Mouse (Mus musculus) liver, embryonic 11.5 days (tissue): ENCODE data around the gene Glud1. TPM values are rescaled to one million over a fixed set of nuclear protein-coding genes. Genes with fewer than 3 reads are reported as not detected.
A peak's percentile ranks its signal among the peaks of the same experiment; 100 is the strongest.

Experiments
- ATAC-seq: fragments of 200-750 bp; cut with Nextera tagmentation; replicated peaks from 2 replicates; pipeline ENCODE4 v1.8.0; 2017; ENCODE audit warnings: moderate number of reproducible peaks, mild to moderate bottlenecking, moderate TSS enrichment, moderate library complexity; ENCODE audit not compliant: low FRiP score
- DNase-seq: peaks from one replicate; pipeline ENCODE4 v3.0.0-alpha.2; 2017; ENCODE audit warnings: low spot score
- H3K27ac ChIP-seq: fragments of 300-500 bp; sonication (generic); 2 replicates; pipeline ENCODE4 v1.5.1; 2014; ENCODE audit warnings: mild to moderate bottlenecking, low read depth, low read length, control low read depth
- H3K27me3 ChIP-seq: fragments of 300-500 bp; sonication (generic); replicated peaks from 2 replicates; pipeline ENCODE4 v1.6.1; 2014; ENCODE audit warnings: low read length, mixed read lengths; ENCODE audit not compliant: control insufficient read depth, insufficient read depth
- H3K36me3 ChIP-seq: fragments of 300-500 bp; sonication (generic); 2 replicates; pipeline ENCODE4 v1.6.1; 2014; ENCODE audit warnings: mild to moderate bottlenecking, low read length, moderate library complexity, mixed read lengths; ENCODE audit not compliant: control insufficient read depth, insufficient read depth
- H3K4me1 ChIP-seq: fragments of 300-500 bp; sonication (generic); replicated peaks from 2 replicates; pipeline ENCODE4 v1.6.1; 2014; ENCODE audit warnings: low read length, mixed read lengths; ENCODE audit not compliant: control insufficient read depth, insufficient read depth
- H3K4me2 ChIP-seq: fragments of 300-500 bp; sonication (generic); 2 replicates; pipeline ENCODE4 v1.6.1; 2014; ENCODE audit warnings: mild to moderate bottlenecking, control low read depth, moderate library complexity
- H3K4me3 ChIP-seq: fragments of 300-500 bp; sonication (generic); 2 replicates; pipeline ENCODE4 v1.5.1; 2014; ENCODE audit warnings: low read depth, low read length, control low read depth
- H3K9ac ChIP-seq: fragments of 300-500 bp; sonication (generic); 2 replicates; pipeline ENCODE4 v1.6.1; 2014; ENCODE audit warnings: low read depth, low read length, control low read depth
- H3K9me3 ChIP-seq: fragments of 300-500 bp; sonication (generic); 2 replicates; pipeline ENCODE4 v1.6.1; 2016; ENCODE audit warnings: low read length, inconsistent platforms, mixed read lengths; ENCODE audit not compliant: control insufficient read depth
- WGBS: fragments of 180-500 bp; shearing (Covaris S2); extraction: QIAGEN DNeasy Blood & Tissue Kit; methylation state at CpG from one replicate; pipeline ENCODE4 v1.1.7; 2014; 5-methylcytosine and 5-hydroxymethylcytosine counted together
- polyA plus RNA-seq: library from polyadenylated mRNA; unstranded; fragments of >200 nt; fragmentation: Nextera tagmentation; extraction: Ambion mirVana; gene quantifications from 2 replicates; pipeline ENCODE4 v1.2.1, GENCODE M21; 2014

Gene Glud1
- polyA plus RNA-seq: 182 and 192 TPM in 2 replicates

DNA sequence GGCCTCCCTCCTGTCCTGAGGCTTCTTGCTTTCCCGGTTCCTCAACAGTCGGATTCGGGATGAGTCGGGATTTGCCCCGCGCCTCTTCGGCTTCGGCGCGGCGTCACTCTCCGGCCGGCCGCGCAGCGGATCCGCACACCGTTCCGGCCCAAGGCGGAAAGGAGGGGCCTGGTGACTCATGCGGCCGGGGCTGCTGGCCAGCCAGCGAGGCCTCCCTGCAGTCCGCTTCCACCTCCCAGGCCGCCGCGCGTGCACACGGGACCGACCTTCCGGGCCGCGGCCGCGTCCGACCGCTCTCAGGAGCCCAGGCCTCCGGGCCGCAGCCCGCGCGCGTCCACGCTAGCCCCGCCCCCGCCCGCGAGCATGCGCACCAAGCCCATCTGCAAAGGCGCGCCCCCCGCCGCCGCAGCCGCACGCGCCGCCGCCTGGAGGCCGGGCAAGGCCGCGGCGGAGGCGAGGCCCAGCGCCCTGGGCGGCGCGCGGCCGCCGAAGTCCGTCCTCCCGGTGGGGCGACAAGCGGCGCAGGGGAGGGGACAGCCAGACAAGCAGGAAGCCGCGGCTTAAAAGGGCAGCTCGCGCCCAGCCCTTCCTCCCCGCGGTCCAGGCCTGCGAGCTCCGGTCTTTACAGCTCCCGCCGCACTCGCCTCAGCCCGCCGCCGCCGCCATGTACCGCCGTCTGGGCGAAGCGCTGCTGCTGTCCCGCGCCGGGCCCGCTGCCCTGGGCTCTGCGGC is at the start of gene Glud1, which contains the start of gene Shld2:
Glud1 (plus strand) TSS at position 494 of the 732 bp plus-strand sequence.
Shld2 (minus strand) TSS at position 260 of the 732 bp plus-strand sequence.
- DNase-seq (peak; percentile 96), ATAC-seq (peak; percentile 95)
- H3K27me3 ChIP-seq: no peaks in the 10 kb centered on the region
- no peaks in the 10 kb centered on the region for H3K9me3 ChIP-seq
- under 1% methylated on average over 82 of the region's 100 CpGs for WGBS
- H3K4me1 ChIP-seq: peaks cover 10% of the 10 kb centered on the region; the same call in 1 of the 2 replicates
- H3K4me3 ChIP-seq: peak within 1 kb of the TSS; percentile 94
- peak within 1 kb of the TSS; percentile 94 for H3K27ac ChIP-seq
- peaks cover 2% of the 10 kb centered on the region; the same call in 1 of the 2 replicates for H3K36me3 ChIP-seq
- peak within 1 kb of the TSS; percentile 90 for H3K4me2 ChIP-seq
- peak within 1 kb of the TSS; percentile 94 for H3K9ac ChIP-seq

DNA sequence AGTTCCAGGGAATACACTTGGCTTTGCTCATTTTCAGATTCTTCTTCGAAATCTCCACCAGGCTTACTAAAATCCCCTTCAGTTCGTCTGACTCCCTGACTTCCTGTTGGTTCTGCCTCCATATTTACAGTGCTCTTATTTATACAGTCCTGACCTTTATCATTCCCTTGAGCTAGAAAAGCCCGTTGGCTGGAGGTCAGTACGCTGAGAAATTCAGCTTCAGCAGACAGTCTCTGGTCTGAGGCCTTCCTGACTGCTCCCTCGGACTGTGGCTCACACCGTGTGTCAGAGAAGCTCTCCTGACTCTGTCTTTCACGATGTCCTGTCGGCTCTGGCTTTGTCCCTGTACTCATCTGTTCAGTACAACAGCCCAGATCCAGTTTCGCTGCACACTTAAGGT is 42.5 kb upstream of the Glud1 start:
- no peaks in the 10 kb centered on the region for H3K36me3 ChIP-seq
- ATAC-seq (peak; percentile 47), DNase-seq (no peak)
- H3K27ac ChIP-seq: peak overlapping the region; percentile 28; the same call in 1 of the 2 replicates
- no peak overlapping the region for H3K4me2 ChIP-seq
- no peaks in the 10 kb centered on the region for H3K27me3 ChIP-seq
- H3K4me1 ChIP-seq: no peaks in the 10 kb centered on the region
- WGBS: 72% methylated on average over 9 of the region's 9 CpGs
- no peak overlapping the region for H3K4me3 ChIP-seq
- H3K9me3 ChIP-seq: no peaks in the 10 kb centered on the region
- no peak overlapping the region for H3K9ac ChIP-seq

DNA sequence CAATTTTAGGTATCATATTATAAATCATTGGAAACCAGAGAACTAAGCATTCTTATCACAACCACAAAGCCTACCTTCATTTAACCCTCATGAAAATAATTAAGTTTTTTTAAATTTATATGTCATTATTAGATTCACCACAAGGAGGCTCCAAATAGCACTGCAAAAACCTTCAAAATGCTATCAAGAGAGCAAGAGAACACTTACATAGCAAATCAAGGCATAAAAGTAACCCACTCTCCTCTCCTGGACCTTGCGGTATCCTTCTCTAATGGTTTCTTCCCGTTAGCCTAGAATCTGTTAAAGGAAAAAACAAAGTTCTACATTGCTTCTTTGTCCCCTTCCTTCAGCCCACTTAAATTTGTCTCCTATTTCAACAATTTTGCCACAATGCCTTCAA is 37.2 kb upstream of the Glud1 start:
- no peak overlapping the region for H3K4me3 ChIP-seq
- H3K27me3 ChIP-seq: no peaks in the 10 kb centered on the region
- no peak overlapping the region for H3K27ac ChIP-seq
- no peak overlapping the region for H3K9ac ChIP-seq
- no peaks in the 10 kb centered on the region for H3K9me3 ChIP-seq
- H3K36me3 ChIP-seq: no peaks in the 10 kb centered on the region
- DNase-seq (no peak), ATAC-seq (no peak)
- H3K4me2 ChIP-seq: no peak overlapping the region
- no peaks in the 10 kb centered on the region for H3K4me1 ChIP-seq
- WGBS: 60% methylated on average over 2 of the region's 2 CpGs

DNA sequence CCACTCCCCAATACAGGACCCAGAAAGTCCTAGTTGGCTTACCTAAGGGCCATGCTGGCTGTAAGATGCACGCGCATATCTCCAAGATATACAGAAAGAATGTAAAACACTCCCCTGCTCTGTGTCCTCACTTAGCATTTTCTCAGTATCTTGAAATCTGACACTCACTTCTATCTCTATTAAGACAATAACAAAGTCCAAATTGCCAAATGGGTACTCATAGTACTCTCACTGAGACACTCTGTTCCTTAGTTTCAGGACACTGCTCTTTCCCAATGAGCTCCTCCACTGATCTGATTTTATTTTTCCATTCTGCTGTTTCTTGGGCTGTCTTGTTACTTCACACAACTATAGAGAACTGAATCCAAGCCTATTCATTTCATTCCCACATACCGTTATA is 36.4 kb upstream of the Glud1 start:
- Histone ChIP-seq H3K9me3 (no peaks in the 10 kb centered on the region), H3K9ac (no peak overlapping the region), H3K27ac (no peak overlapping the region; the same call in 1 of the 2 replicates), H3K4me2 (0 out of 2 replicates have a peak overlapping the region, but pooled peaks have one; percentile 24), H3K4me3 (no peak overlapping the region), H3K27me3 (no peaks in the 10 kb centered on the region), H3K4me1 (no peaks in the 10 kb centered on the region), H3K36me3 (no peaks in the 10 kb centered on the region)
- 87% methylated on average over 3 of the region's 3 CpGs for WGBS
- ATAC-seq (no peak), DNase-seq (no peak)

DNA sequence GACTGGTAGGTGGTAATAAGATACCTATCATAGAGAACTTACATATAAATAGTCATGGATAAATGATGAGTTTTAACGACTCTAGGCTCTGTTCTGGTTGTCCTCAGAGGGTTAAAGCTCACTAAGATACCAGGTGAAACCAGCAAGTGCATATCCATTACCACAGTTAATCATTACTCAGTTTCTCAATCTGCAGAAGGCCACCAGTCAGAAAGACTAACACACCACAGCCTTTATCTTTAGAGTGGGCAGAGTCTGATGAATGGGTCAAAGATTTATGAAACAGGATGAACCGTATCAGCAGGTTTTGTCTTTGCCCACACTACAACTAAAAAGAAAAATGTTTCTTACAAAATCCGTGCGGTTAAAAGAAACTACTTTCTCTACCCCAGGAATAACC is 35.3 kb upstream of the Glud1 start:
- Histone ChIP-seq H3K27ac (no peak overlapping the region), H3K27me3 (no peaks in the 10 kb centered on the region), H3K4me2 (peak overlapping the region; percentile 39; the same call in 1 of the 2 replicates), H3K36me3 (no peaks in the 10 kb centered on the region), H3K4me3 (no peak overlapping the region), H3K9me3 (no peaks in the 10 kb centered on the region), H3K4me1 (no peaks in the 10 kb centered on the region), H3K9ac (no peak overlapping the region)
- ATAC-seq: peak; percentile 51
- no peak for DNase-seq
- 68% methylated on average over 4 of the region's 4 CpGs for whole genome bisulfite sequencing

DNA sequence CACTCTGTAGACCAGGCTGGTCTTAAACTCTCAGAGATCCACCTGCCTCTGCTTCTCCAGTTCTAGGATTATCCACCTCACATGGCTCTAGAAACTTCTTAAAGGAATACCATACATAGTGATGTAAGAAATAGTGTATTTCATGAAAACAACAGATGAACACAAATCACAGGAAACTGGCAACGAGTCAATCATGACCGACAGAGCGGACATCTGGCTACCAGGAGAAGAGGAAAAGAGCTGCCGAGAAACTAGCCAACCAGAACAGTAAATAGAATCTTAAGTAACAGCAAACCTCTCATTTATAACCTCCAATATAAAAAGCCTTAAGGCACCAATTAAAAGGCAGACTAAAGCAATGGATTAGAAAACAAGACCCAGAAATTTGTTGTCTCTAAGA is 30.8 kb upstream of the Glud1 start:
- Histone ChIP-seq H3K9me3 (no peaks in the 10 kb centered on the region), H3K27ac (no peak overlapping the region), H3K9ac (no peak overlapping the region), H3K4me1 (no peaks in the 10 kb centered on the region), H3K36me3 (no peaks in the 10 kb centered on the region), H3K4me2 (no peak overlapping the region), H3K4me3 (no peak overlapping the region), H3K27me3 (no peaks in the 10 kb centered on the region)
- no peak for ATAC-seq
- no peak for DNase-seq
- 86% methylated on average over 4 of the region's 4 CpGs for WGBS

DNA sequence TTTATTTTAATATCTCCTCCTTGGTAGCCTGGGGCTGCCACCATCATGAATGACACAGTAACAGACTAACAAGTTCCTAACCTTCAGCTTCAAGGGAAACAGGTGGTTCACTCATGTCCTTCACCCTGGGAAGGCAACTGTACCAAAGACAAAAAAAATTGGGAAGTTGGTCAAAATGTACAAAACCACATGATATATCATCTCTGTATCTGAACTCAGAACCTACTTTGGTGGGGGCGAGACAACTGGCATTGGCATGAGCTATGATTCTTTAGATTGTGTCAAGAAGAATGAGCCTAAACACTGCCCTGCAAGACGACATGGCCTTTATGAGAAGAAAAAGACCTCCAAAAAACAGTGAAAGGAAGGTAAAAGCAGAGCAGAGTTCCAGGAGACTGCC is 29.7 kb upstream of the Glud1 start:
- no peak overlapping the region for H3K4me2 ChIP-seq
- no peak overlapping the region for H3K9ac ChIP-seq
- H3K27me3 ChIP-seq: no peaks in the 10 kb centered on the region
- ATAC-seq (no peak), DNase-seq (no peak)
- H3K4me1 ChIP-seq: no peaks in the 10 kb centered on the region
- H3K27ac ChIP-seq: no peak overlapping the region
- WGBS: 63% methylated on average over 2 of the region's 2 CpGs
- H3K9me3 ChIP-seq: no peaks in the 10 kb centered on the region
- no peaks in the 10 kb centered on the region for H3K36me3 ChIP-seq
- H3K4me3 ChIP-seq: no peak overlapping the region

DNA sequence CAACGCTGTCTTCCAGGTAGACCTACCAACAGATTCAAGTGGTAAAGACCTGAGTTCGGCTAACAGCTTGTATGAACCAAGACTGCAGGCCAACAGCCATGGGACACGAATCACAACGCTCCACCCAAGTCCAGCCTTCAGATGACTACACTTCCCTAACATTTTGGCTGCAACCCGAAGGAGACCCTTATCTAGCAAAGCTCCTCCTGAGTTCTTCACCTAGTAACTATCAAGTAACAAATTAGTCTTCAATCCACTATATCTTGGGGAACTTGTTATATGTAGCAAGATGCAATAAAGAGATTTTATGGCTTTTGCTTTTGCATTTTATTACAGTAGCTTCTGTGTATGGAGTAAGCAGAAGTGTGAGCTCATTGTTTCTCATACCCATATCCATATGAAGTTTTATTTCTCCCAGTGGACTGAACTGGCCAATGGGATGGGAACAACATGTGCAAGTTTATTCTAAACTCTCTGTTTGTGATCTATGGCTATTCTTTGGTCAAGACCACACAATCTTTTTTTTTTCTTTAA is 28.7 kb upstream of the Glud1 start:
- Histone ChIP-seq H3K27me3 (no peaks in the 10 kb centered on the region), H3K4me1 (no peaks in the 10 kb centered on the region), H3K9ac (no peak overlapping the region), H3K9me3 (no peaks in the 10 kb centered on the region), H3K36me3 (no peaks in the 10 kb centered on the region), H3K4me3 (no peak overlapping the region), H3K27ac (no peak overlapping the region), H3K4me2 (no peak overlapping the region)
- ATAC-seq (no peak), DNase-seq (no peak)
- WGBS: 88% methylated on average over 5 of the region's 5 CpGs

DNA sequence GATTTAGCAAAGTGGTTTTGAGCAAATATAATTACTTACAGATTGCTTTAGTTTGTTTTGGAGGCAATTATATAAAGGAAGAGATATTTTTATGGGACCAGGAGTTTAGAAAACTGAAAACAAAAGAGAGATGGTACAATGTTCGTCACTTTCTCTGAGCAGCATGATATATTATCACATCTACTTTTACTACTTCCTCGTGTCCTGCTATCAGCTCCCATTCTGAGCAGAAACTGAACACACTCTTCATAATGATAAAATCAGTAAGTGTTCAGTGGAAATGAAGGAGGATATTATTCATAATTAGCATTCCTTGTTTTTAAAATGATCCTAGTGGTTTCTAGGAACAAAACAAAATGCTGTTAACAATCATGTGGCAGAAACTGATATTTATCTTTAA is 22.1 kb upstream of the Glud1 start:
- Histone ChIP-seq H3K4me3 (no peak overlapping the region), H3K27me3 (no peaks in the 10 kb centered on the region), H3K27ac (no peak overlapping the region), H3K36me3 (no peaks in the 10 kb centered on the region), H3K4me2 (no peak overlapping the region), H3K9ac (no peak overlapping the region), H3K9me3 (no peaks in the 10 kb centered on the region), H3K4me1 (no peaks in the 10 kb centered on the region)
- ATAC-seq: no peak
- WGBS: 45% methylated on average over 2 of the region's 2 CpGs
- no peak for DNase-seq
